Mouse (Mus musculus) thymus, adult 2 months (tissue): ENCODE data around the gene Ubp1.

Experiments used
- CTCF ChIP-seq: fragments of 200-500 bp; IDR thresholded peaks from 2 replicates; pipeline ENCODE4 v1.5.1; 2012; ENCODE audit warnings: mild to moderate bottlenecking, control low read depth, low read length, moderate library complexity, borderline replicate concordance; ENCODE audit not compliant: control insufficient read depth, poor library complexity, insufficient read depth; ENCODE audit errors: extremely low read depth
- POLR2A ChIP-seq: fragments of 200-500 bp; IDR thresholded peaks from 2 replicates; pipeline ENCODE4 v1.6.1; 2012; ENCODE audit warnings: mild to moderate bottlenecking, low read length, control low read depth, moderate library complexity; ENCODE audit not compliant: control insufficient read depth, poor library complexity, insufficient read depth; ENCODE audit errors: extremely low read depth

DNA sequence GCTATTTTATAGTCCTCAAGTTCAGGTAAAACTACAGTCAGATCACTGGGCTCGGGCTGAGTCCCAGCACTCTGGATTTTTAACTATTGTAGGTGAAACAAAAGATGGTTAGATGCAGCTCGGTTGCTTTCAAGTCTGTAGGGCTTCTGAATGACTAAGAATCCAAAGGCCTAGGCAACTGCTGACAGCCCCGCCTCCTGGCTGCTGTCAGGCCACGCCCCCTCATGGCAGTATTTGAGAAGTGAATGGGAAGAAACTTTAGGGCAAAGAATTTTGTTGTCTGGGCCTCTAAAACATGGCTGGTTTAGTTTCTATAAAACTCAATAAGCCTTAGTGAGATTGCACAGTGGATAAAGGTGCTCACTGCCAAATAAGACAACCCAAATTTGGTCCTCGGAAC lies 78.8 kb downstream of the Ubp1 start:
- TF ChIP-seq POLR2A (no peak), CTCF (no peak)
